22 mouse cellular contexts compared by ENCODE assay signal in genomic region chr2:90572126-90572525, GRCm38 (mm10). TPM values are rescaled to one million over a fixed set of nuclear protein-coding genes. Genes with fewer than 3 reads are reported as not detected.
A peak's percentile ranks its signal among the peaks of the same experiment; 100 is the strongest.
DNase-seq lines count a peak whose midpoint lies in the region; ATAC-seq and TF ChIP-seq lines count a peak whose summit lies in the region.
"Had no signal": no experiment of that assay in that cellular context is flagged by ENCODE, and none has a peak within 500 bp of the region (broad histone marks: within the 10 kb centered on the region; RNA-seq: fewer than 3 reads in every experiment).

No protein-coding gene starts in this region.

- no peak overlapping the region for H3K9ac ChIP-seq in heart, embryonic 12.5 days
- H3K9ac ChIP-seq in kidney, embryonic 14.5 days (ENCODE audit: low read depth, low read length), result no peak overlapping the region
- no peak overlapping the region for H3K9ac ChIP-seq in liver, postnatal 0 days (replicated peaks)
- H3K9ac ChIP-seq: heart, embryonic 15.5 days; intestine, embryonic 15.5 days; lung, embryonic 14.5 days; midbrain, embryonic 13.5 days had no signal

- H3K9me3 ChIP-seq in heart, embryonic 10.5 days, result no peaks in the 10 kb centered on the region
- no peaks in the 10 kb centered on the region for H3K9me3 ChIP-seq in heart, embryonic 12.5 days (replicated peaks)
- no peaks in the 10 kb centered on the region for H3K9me3 ChIP-seq in kidney, embryonic 14.5 days (ENCODE audit: control insufficient read depth, low read length)
- no peaks in the 10 kb centered on the region for H3K9me3 ChIP-seq in megakaryocyte, embryonic 14.5 days
- no peaks in the 10 kb centered on the region for H3K9me3 ChIP-seq in liver, postnatal 0 days (ENCODE audit: low read length)
- H3K9me3 ChIP-seq: heart, embryonic 15.5 days; intestine, embryonic 15.5 days; midbrain, embryonic 13.5 days had no signal

- TF ChIP-seq CTCF in liver, postnatal 0 days (IDR thresholded peaks at IDR 0.05; ENCODE audit: low read depth), result no peak

- 56% methylated on average over 5 of the region's 5 CpGs for WGBS in heart, embryonic 10.5 days
- WGBS in heart, embryonic 12.5 days, result 62% methylated on average over 5 of the region's 5 CpGs
- WGBS in kidney, embryonic 14.5 days, result 36% methylated on average over 5 of the region's 5 CpGs
- WGBS in liver, postnatal 0 days (ENCODE audit: insufficient replicate concordance), result 59% methylated on average over 5 of the region's 5 CpGs

- peak; percentile 35 for DNase-seq in heart, embryonic 10.5 days (ENCODE audit: low spot score)
- no peak for DNase-seq in kidney, postnatal 10 days
- DNase-seq in liver, postnatal 0 days, result peak; percentile 2
- no peak for DNase-seq in layer of hippocampus, adult 9-11 months
- DNase-seq: adrenal gland, postnatal 25 days; B cell, adult 2 months; gastrocnemius, adult 2 months; gastrocnemius, postnatal 36 days; lung, embryonic 14.5 days; spleen, adult 18-20 months; thymus, postnatal 14 days had no signal

- H3K4me3 ChIP-seq in heart, embryonic 10.5 days, result no peak overlapping the region
- H3K4me3 ChIP-seq in heart, embryonic 12.5 days, result no peak overlapping the region
- no peak overlapping the region for H3K4me3 ChIP-seq in kidney, embryonic 14.5 days (ENCODE audit: low read length)
- peak overlapping the region; percentile 18 for H3K4me3 ChIP-seq in megakaryocyte, embryonic 14.5 days (replicated peaks)
- H3K4me3 ChIP-seq in liver, postnatal 0 days (ENCODE audit: low read depth, low read length), result no peak overlapping the region
- H3K4me3 ChIP-seq: erythroblast, embryonic 14.5 days; gastrocnemius, adult 2 months; heart, adult 2 months; heart, embryonic 15.5 days; intestine, embryonic 15.5 days; midbrain, embryonic 13.5 days had no signal

- H3K27ac ChIP-seq in heart, embryonic 10.5 days, result no peak overlapping the region
- no peak overlapping the region for H3K27ac ChIP-seq in heart, embryonic 12.5 days (ENCODE audit: poor library complexity, severe bottlenecking)
- no peak overlapping the region for H3K27ac ChIP-seq in kidney, embryonic 14.5 days (ENCODE audit: low read depth, low read length)
- H3K27ac ChIP-seq in liver, postnatal 0 days (ENCODE audit: low read depth), result no peak overlapping the region
- H3K27ac ChIP-seq: gastrocnemius, adult 2 months; heart, adult 2 months; heart, embryonic 15.5 days; intestine, embryonic 15.5 days; midbrain, embryonic 13.5 days had no signal

- no peak overlapping the region for H3K4me2 ChIP-seq in heart, embryonic 12.5 days
- no peak overlapping the region for H3K4me2 ChIP-seq in kidney, embryonic 14.5 days (replicated peaks; ENCODE audit: low read depth, low read length)
- no peak overlapping the region for H3K4me2 ChIP-seq in liver, postnatal 0 days (ENCODE audit: low read depth, low read length)
- H3K4me2 ChIP-seq: heart, embryonic 15.5 days; intestine, embryonic 15.5 days; lung, embryonic 14.5 days; midbrain, embryonic 13.5 days had no signal

- no peak for TF ChIP-seq EP300 in liver, postnatal 0 days (IDR thresholded peaks at IDR 0.05; ENCODE audit: low read depth)

- ATAC-seq in heart, embryonic 12.5 days (ENCODE audit: insufficient number of reproducible peaks, low FRiP score), result no peak
- peak; percentile 36; the same call in 1 of the 2 replicates for ATAC-seq in kidney, embryonic 14.5 days (ENCODE audit: low FRiP score, low TSS enrichment)
- ATAC-seq in megakaryocyte, adult 5-6 weeks (ENCODE audit: poor library complexity, severe bottlenecking), result no peak
- ATAC-seq in liver, postnatal 0 days, result no peak
- ATAC-seq: forebrain, embryonic 16.5 days; hindbrain, embryonic 16.5 days; intestine, embryonic 15.5 days; midbrain, embryonic 13.5 days had no signal

- H3K4me1 ChIP-seq in heart, embryonic 10.5 days, result peaks cover 21% of the 10 kb centered on the region
- H3K4me1 ChIP-seq in heart, embryonic 12.5 days (replicated peaks), result peaks cover 19% of the 10 kb centered on the region
- 0 out of 2 replicates have a peak, but pooled peaks cover 5% of the 10 kb centered on the region for H3K4me1 ChIP-seq in kidney, embryonic 14.5 days (ENCODE audit: control insufficient read depth, insufficient read depth, low read length)
- H3K4me1 ChIP-seq in megakaryocyte, embryonic 14.5 days, result peaks cover 94% of the 10 kb centered on the region
- H3K4me1 ChIP-seq in liver, postnatal 0 days (ENCODE audit: insufficient read depth), result peaks cover 36% of the 10 kb centered on the region

- H3K27me3 ChIP-seq in heart, embryonic 10.5 days (ENCODE audit: insufficient read depth, poor library complexity, severe bottlenecking), result no peaks in the 10 kb centered on the region
- no peaks in the 10 kb centered on the region for H3K27me3 ChIP-seq in heart, embryonic 12.5 days (replicated peaks)
- no peaks in the 10 kb centered on the region for H3K27me3 ChIP-seq in kidney, embryonic 14.5 days (ENCODE audit: control insufficient read depth, insufficient read depth, low read length)
- no peaks in the 10 kb centered on the region for H3K27me3 ChIP-seq in megakaryocyte, embryonic 14.5 days (replicated peaks)
- no peaks in the 10 kb centered on the region for H3K27me3 ChIP-seq in liver, postnatal 0 days (ENCODE audit: insufficient read depth, low read length)
- H3K27me3 ChIP-seq: heart, embryonic 15.5 days; intestine, embryonic 15.5 days; midbrain, embryonic 13.5 days had no signal

- no peaks in the 10 kb centered on the region for H3K36me3 ChIP-seq in heart, embryonic 10.5 days
- H3K36me3 ChIP-seq in heart, embryonic 12.5 days, result no peaks in the 10 kb centered on the region
- no peaks in the 10 kb centered on the region for H3K36me3 ChIP-seq in kidney, embryonic 14.5 days (ENCODE audit: control insufficient read depth, insufficient read depth, low read length)
- peaks cover 58% of the 10 kb centered on the region for H3K36me3 ChIP-seq in megakaryocyte, embryonic 14.5 days (replicated peaks; ENCODE audit: low read length)
- no peaks in the 10 kb centered on the region for H3K36me3 ChIP-seq in liver, postnatal 0 days (replicated peaks; ENCODE audit: insufficient read depth, low read length)
- H3K36me3 ChIP-seq: heart, embryonic 15.5 days; intestine, embryonic 15.5 days; midbrain, embryonic 13.5 days had no signal

RNA-seq across cellular contexts. Expression of gene Ptprj, which starts 8.3 kb away (rescaled TPM):
- polyA plus RNA-seq in heart, embryonic 10.5 days (2016; fragmentation: Nextera tagmentation; extraction: Ambion mirVana), result 1.1 and 2.4 TPM in 2 replicates
- polyA plus RNA-seq in heart, embryonic 12.5 days (2016; fragmentation: Nextera tagmentation; extraction: Ambion mirVana), result 1.6 and 2.0 TPM in 2 replicates
- polyA plus RNA-seq in kidney, embryonic 14.5 days (2014; fragmentation: Nextera tagmentation; extraction: Ambion mirVana), result 7.6 and 10.8 TPM in 2 replicates
- 2.2 and 8.7 TPM in 2 replicates for polyA plus RNA-seq in megakaryocyte, embryonic 14.5 days (2012; ENCODE audit: insufficient read depth, low replicate concordance)
- 103 and 104 TPM in 2 replicates for total RNA-seq in megakaryocyte, adult 5-6 weeks (2015)
- total RNA-seq in megakaryocyte, adult 5-6 weeks (2017), result 94.7 and 107 TPM in 2 replicates
- 2.7 and 2.8 TPM in 2 replicates for polyA plus RNA-seq in liver, postnatal 0 days (2015; fragmentation: Nextera tagmentation; extraction: Ambion mirVana)
- polyA plus RNA-seq: erythroblast, embryonic 14.5 days had no signal

Comparison
In these comparisons a context has a peak if more than half of its experiments do, and no peak if none do; other contexts are left out.
1. DNase-seq: peak in heart, embryonic 10.5 days (single experiment) and liver, postnatal 0 days (single experiment); none in kidney, postnatal 10 days (single experiment) and layer of hippocampus, adult 9-11 months (single experiment).